Mouse (Mus musculus) hindbrain, embryonic 14.5 days (tissue): Measurements from ENCODE around the gene Gigyf2. TPM values are rescaled to one million over a fixed set of nuclear protein-coding genes. Genes with fewer than 3 reads are reported as not detected.

ENCODE experiments used
- ATAC-seq: fragments of 200-750 bp; cut with Nextera tagmentation; 2 replicates; pipeline ENCODE4 v1.8.0; 2017; ENCODE audit warnings: moderate number of reproducible peaks, mild to moderate bottlenecking, moderate TSS enrichment, moderate library complexity; ENCODE audit not compliant: low FRiP score
- DNase-seq: peaks from one replicate; pipeline ENCODE4 v3.0.0-alpha.2; 2015; ENCODE audit warnings: low spot score
- H3K27ac ChIP-seq: fragments of 300-500 bp; sonication (generic); 2 replicates; pipeline ENCODE4 v1.5.1; 2014; ENCODE audit warnings: mild to moderate bottlenecking, moderate library complexity
- H3K27me3 ChIP-seq: fragments of 300-500 bp; sonication (generic); 2 replicates; pipeline ENCODE4 v1.6.1; 2014; ENCODE audit warnings: mild to moderate bottlenecking, low read length, mixed read lengths; ENCODE audit not compliant: control insufficient read depth, insufficient read depth
- H3K36me3 ChIP-seq: fragments of 300-500 bp; sonication (generic); replicated peaks from 2 replicates; pipeline ENCODE4 v1.6.1; 2014; ENCODE audit not compliant: control insufficient read depth, insufficient read depth
- H3K4me1 ChIP-seq: fragments of 300-500 bp; sonication (generic); replicated peaks from 2 replicates; pipeline ENCODE4 v1.6.1; 2014; ENCODE audit warnings: antibody characterized with exemption, low read length, mixed read lengths; ENCODE audit not compliant: control insufficient read depth, insufficient read depth
- H3K4me2 ChIP-seq: fragments of 300-500 bp; sonication (generic); replicated peaks from 2 replicates; pipeline ENCODE4 v1.6.1; 2014; ENCODE audit warnings: mild to moderate bottlenecking, moderate library complexity
- H3K4me3 ChIP-seq: fragments of 300-500 bp; sonication (generic); replicated peaks from 2 replicates; pipeline ENCODE4 v1.5.1; 2014; ENCODE audit warnings: mild to moderate bottlenecking, low read length
- H3K9ac ChIP-seq: fragments of 300-500 bp; sonication (generic); 2 replicates; pipeline ENCODE4 v1.6.1; 2014
- H3K9me3 ChIP-seq: fragments of 300-500 bp; sonication (generic); 2 replicates; pipeline ENCODE4 v1.6.1; 2016; ENCODE audit warnings: low read length; ENCODE audit not compliant: control insufficient read depth
- WGBS: fragments of 180-500 bp; shearing (Covaris S2); extraction: QIAGEN DNeasy Blood & Tissue Kit; methylation state at CpG from one replicate; pipeline ENCODE4 v1.1.7; 2014; 5-methylcytosine and 5-hydroxymethylcytosine counted together
- polyA plus RNA-seq: library from polyadenylated mRNA; unstranded; fragments of >200 nt; fragmentation: Nextera tagmentation; extraction: Ambion mirVana; gene quantifications from 2 replicates; pipeline ENCODE4 v1.2.1, GENCODE M21; 2014

Gigyf2 gene
- polyA plus RNA-seq, 1 experiment from 2014 or later, result 69.2 TPM

DNA sequence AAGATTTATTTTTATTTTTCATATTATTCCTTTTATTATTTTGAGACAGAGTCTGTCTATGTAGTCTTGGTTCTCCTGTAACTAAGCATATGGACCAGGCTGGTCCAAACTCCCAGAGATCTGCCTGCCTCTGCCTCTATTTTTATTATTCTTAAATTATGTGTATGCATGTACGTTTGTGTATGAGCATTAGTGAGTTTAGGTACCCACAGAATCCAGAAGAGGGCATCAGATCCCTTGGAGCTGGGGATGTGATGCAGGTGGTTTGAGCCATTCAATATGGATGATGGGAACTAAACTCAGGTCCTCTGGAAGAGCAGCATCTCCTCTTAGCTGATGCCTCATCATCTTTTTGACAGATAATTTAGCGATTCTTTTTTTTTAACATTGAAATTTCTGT is 11.4 kb upstream of the Gigyf2 start:
- Histone ChIP-seq H3K4me2 (no peak overlapping the region), H3K27me3 (no peaks in the 10 kb centered on the region), H3K27ac (no peak overlapping the region), H3K9me3 (peaks cover 20% of the 10 kb centered on the region), H3K36me3 (no peaks in the 10 kb centered on the region), H3K4me1 (no peaks in the 10 kb centered on the region), H3K4me3 (no peak overlapping the region), H3K9ac (no peak overlapping the region)
- DNase-seq (no peak), ATAC-seq (no peak)
- WGBS, result 94% methylated on average over 2 of the region's 2 CpGs

- Histone ChIP-seq H3K9ac (no peak overlapping the region), H3K4me2 (no peak overlapping the region), H3K9me3 (peaks cover 24% of the 10 kb centered on the region), H3K4me3 (no peak overlapping the region), H3K27ac (no peak overlapping the region), H3K27me3 (no peaks in the 10 kb centered on the region), H3K4me1 (no peaks in the 10 kb centered on the region), H3K36me3 (no peaks in the 10 kb centered on the region)
- no peak for ATAC-seq
- 74% methylated on average over 2 of the region's 2 CpGs for WGBS
- DNase-seq, result no peak
These were observed 10.9 kb upstream of the Gigyf2 start for GRCm38 (mm10) chr1:87315894-87316293.

DNA sequence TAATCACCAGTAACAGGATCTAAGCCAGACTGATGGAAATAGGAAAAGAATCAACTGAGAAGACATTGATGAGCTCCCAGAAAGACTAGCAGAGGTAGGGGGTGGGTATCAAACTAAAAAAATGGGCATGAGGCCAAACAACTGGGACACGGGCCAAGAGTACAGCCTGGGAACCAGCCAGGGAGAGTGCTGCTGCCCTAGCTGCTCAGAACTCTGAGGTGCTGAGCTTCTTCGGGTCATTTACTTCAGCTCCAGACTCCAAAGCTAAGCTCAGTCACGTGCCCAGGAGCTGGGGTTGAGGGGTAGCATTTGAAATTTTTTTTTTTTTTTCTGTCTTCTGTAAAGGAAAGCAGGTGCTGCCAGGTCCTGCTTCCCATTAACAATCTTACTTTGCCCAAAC is 10.1 kb upstream of the Gigyf2 start:
- 50% methylated on average over 3 of the region's 3 CpGs for WGBS
- H3K4me2 ChIP-seq, result no peak overlapping the region
- ATAC-seq (no peak), DNase-seq (peak; percentile 45)
- no peaks in the 10 kb centered on the region for H3K4me1 ChIP-seq
- peaks cover 32% of the 10 kb centered on the region for H3K9me3 ChIP-seq
- no peak overlapping the region for H3K27ac ChIP-seq
- no peaks in the 10 kb centered on the region for H3K27me3 ChIP-seq
- no peak overlapping the region for H3K4me3 ChIP-seq
- no peaks in the 10 kb centered on the region for H3K36me3 ChIP-seq
- no peak overlapping the region for H3K9ac ChIP-seq

GRCm38 (mm10) chr1:87321071-87321470 is 5.7 kb upstream of the Gigyf2 start:
- no peaks in the 10 kb centered on the region for H3K27me3 ChIP-seq
- WGBS, result 9% methylated on average over 1 of the region's 1 CpGs

DNA sequence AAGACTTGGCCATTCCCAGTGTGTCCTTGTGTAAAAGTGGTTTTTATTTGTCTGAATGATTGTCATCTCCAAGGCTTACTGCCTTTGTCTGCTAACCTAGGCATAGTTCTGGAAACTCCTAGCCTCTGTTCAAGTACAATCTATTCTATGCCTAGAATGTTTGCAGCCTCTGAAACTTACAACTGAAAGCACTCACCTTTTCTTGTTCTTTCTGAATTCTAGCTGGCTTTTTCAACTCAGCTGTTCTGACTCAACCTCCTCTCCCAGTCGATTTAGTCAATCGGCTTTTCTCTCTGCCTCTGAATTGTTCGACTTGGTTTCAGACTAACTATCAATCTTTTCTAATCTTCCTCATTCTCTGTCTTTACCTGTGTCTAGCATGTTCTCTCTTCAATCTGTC is 4.0 kb upstream of the Gigyf2 start:
- Histone ChIP-seq H3K4me1 (0 out of 2 replicates have a peak, but pooled peaks cover under 1% of the 10 kb centered on the region), H3K27ac (no peak overlapping the region), H3K4me2 (no peak overlapping the region), H3K9ac (no peak overlapping the region), H3K36me3 (no peaks in the 10 kb centered on the region), H3K9me3 (peaks cover 34% of the 10 kb centered on the region), H3K4me3 (no peak overlapping the region), H3K27me3 (no peaks in the 10 kb centered on the region)
- 93% methylated on average over 3 of the region's 3 CpGs for WGBS
- ATAC-seq, result no peak
- DNase-seq, result no peak

More at GRCm38 (mm10) chr1:87321071-87321470, 5.7 kb upstream of the Gigyf2 start:
- Histone ChIP-seq H3K36me3 (no peaks in the 10 kb centered on the region), H3K4me1 (no peaks in the 10 kb centered on the region), H3K9ac (no peak overlapping the region), H3K9me3 (peaks cover 34% of the 10 kb centered on the region), H3K4me3 (no peak overlapping the region), H3K27ac (no peak overlapping the region), H3K4me2 (no peak overlapping the region)
- ATAC-seq (no peak), DNase-seq (no peak)

GRCm38 (mm10) chr1:87324649-87325048 is 2.1 kb upstream of the Gigyf2 start:
- H3K4me2 ChIP-seq, result no peak overlapping the region
- no peak overlapping the region for H3K27ac ChIP-seq
- H3K27me3 ChIP-seq, result no peaks in the 10 kb centered on the region
- H3K9ac ChIP-seq, result no peak overlapping the region
- ATAC-seq (no peak), DNase-seq (no peak)
- H3K36me3 ChIP-seq, result no peaks in the 10 kb centered on the region
- peaks cover 10% of the 10 kb centered on the region for H3K4me1 ChIP-seq
- peaks cover 22% of the 10 kb centered on the region for H3K9me3 ChIP-seq
- H3K4me3 ChIP-seq, result no peak overlapping the region

- WGBS, result 0% methylated on average over 53 of the region's 53 CpGs
- peak overlapping the region; percentile 92 for H3K27ac ChIP-seq
- H3K36me3 ChIP-seq, result no peaks in the 10 kb centered on the region
- DNase-seq (peak; percentile 28), ATAC-seq (peak; percentile 57)
- H3K9ac ChIP-seq, result peak overlapping the region; percentile 94
- H3K4me3 ChIP-seq, result peak overlapping the region; percentile 82
- no peaks in the 10 kb centered on the region for H3K27me3 ChIP-seq
- no peaks in the 10 kb centered on the region for H3K9me3 ChIP-seq
- H3K4me2 ChIP-seq, result peak overlapping the region; percentile 69
- peaks cover 10% of the 10 kb centered on the region for H3K4me1 ChIP-seq
These were observed 515 bp downstream of the Gigyf2 start for GRCm38 (mm10) chr1:87327165-87327861.

DNA sequence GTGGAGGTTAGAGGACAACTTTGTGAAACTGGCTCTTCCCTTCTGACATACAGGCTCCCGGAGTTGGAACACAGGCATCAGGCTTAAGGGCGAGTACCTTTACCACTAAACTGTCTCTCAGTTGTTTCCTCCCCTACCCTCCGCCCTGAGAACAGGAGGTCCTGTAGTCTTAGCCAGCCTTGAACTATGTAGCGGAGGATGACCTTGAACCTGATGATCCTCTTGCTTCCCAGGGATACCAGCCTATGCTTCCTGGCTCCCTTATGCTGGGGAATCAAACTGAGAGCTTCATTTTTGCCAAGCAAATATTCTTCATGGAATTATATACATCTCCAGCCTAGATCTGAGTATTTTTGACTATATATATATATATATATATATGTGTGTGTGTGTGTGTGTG is 5.0 kb downstream of the Gigyf2 start:
- H3K27ac ChIP-seq, result no peak overlapping the region
- 96% methylated on average over 4 of the region's 4 CpGs for WGBS
- H3K4me3 ChIP-seq, result no peak overlapping the region
- no peaks in the 10 kb centered on the region for H3K9me3 ChIP-seq
- DNase-seq (no peak), ATAC-seq (no peak)
- H3K36me3 ChIP-seq, result peaks cover 25% of the 10 kb centered on the region
- H3K27me3 ChIP-seq, result no peaks in the 10 kb centered on the region
- H3K4me2 ChIP-seq, result no peak overlapping the region
- H3K9ac ChIP-seq, result no peak overlapping the region
- H3K4me1 ChIP-seq, result peaks cover 10% of the 10 kb centered on the region

- H3K4me3 ChIP-seq, result no peak overlapping the region
- H3K36me3 ChIP-seq, result peaks cover 14% of the 10 kb centered on the region
- H3K4me1 ChIP-seq, result no peaks in the 10 kb centered on the region
- no peaks in the 10 kb centered on the region for H3K27me3 ChIP-seq
- H3K9ac ChIP-seq, result no peak overlapping the region
- WGBS, result 91% methylated on average over 2 of the region's 2 CpGs
- DNase-seq (no peak), ATAC-seq (no peak)
- no peaks in the 10 kb centered on the region for H3K9me3 ChIP-seq
- H3K4me2 ChIP-seq, result no peak overlapping the region
- H3K27ac ChIP-seq, result no peak overlapping the region
These were observed 23.8 kb downstream of the Gigyf2 start for GRCm38 (mm10) chr1:87350576-87350975.

DNA sequence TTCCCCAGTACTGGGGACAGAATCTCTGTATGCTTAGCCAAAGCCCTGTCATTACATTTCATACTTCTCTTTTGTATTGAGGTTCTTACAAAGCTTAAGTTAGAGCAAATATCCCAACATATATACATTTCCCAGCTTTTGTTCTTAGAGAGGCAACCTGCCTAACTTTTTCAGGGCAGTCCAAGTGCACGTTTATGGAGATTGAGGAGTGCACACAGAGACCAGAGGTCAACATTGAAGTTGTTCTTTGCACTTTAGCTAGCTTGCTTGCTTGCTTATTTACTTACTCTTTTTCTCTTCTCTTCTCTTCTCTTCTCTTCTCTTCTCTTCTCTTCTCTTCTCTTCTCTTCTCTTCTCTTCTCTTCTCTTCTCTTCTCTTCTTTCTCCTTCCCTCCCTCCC is 33.5 kb downstream of the Gigyf2 start:
- no peak overlapping the region for H3K4me3 ChIP-seq
- WGBS, result 71% methylated on average over 1 of the region's 1 CpGs
- DNase-seq (no peak), ATAC-seq (no peak)
- H3K4me1 ChIP-seq, result no peaks in the 10 kb centered on the region
- H3K4me2 ChIP-seq, result no peak overlapping the region
- no peak overlapping the region for H3K27ac ChIP-seq
- peaks cover 21% of the 10 kb centered on the region for H3K36me3 ChIP-seq
- H3K9ac ChIP-seq, result no peak overlapping the region
- H3K9me3 ChIP-seq, result no peaks in the 10 kb centered on the region
- no peaks in the 10 kb centered on the region for H3K27me3 ChIP-seq
